Mouse (Mus musculus) embryonic facial prominence, embryonic 12.5 days (tissue): ENCODE measurements around the gene Gpr156. TPM values are rescaled to one million over a fixed set of nuclear protein-coding genes. Genes with fewer than 3 reads are reported as not detected.

ENCODE experiments used
- ATAC-seq: fragments of 200-750 bp; cut with Nextera tagmentation; 2 replicates; pipeline ENCODE4 v1.8.0; 2017; ENCODE audit not compliant: insufficient number of reproducible peaks, insufficient read depth, low FRiP score, low TSS enrichment
- H3K27ac ChIP-seq: fragments of 300-500 bp; sonication (generic); 2 replicates; pipeline ENCODE4 v1.5.1; 2016; ENCODE audit warnings: mild to moderate bottlenecking
- H3K27me3 ChIP-seq: fragments of 300-500 bp; sonication (generic); 2 replicates; pipeline ENCODE4 v1.6.1; 2016; ENCODE audit warnings: mild to moderate bottlenecking, moderate library complexity
- H3K36me3 ChIP-seq: fragments of 300-500 bp; sonication (generic); 2 replicates; pipeline ENCODE4 v1.6.1; 2016; ENCODE audit warnings: mild to moderate bottlenecking
- H3K4me1 ChIP-seq: fragments of 300-500 bp; sonication (generic); 2 replicates; pipeline ENCODE4 v1.6.1; 2016
- H3K4me2 ChIP-seq: fragments of 300-500 bp; sonication (generic); replicated peaks from 2 replicates; pipeline ENCODE4 v1.6.1; 2016; ENCODE audit warnings: mild to moderate bottlenecking, moderate library complexity
- H3K4me3 ChIP-seq: fragments of 300-500 bp; sonication (generic); 2 replicates; pipeline ENCODE4 v1.5.1; 2016; ENCODE audit warnings: mild to moderate bottlenecking
- H3K9ac ChIP-seq: fragments of 300-500 bp; sonication (generic); 2 replicates; pipeline ENCODE4 v1.6.1; 2016; ENCODE audit warnings: mild to moderate bottlenecking, moderate library complexity
- H3K9me3 ChIP-seq: fragments of 300-500 bp; sonication (generic); 2 replicates; pipeline ENCODE4 v1.6.1; 2016; ENCODE audit warnings: mild to moderate bottlenecking, moderate library complexity
- WGBS: fragments of 180-500 bp; shearing (Covaris S2); methylation state at CpG from one replicate; pipeline ENCODE4 v1.1.7; 2016; 5-methylcytosine and 5-hydroxymethylcytosine counted together
- polyA plus RNA-seq: library from polyadenylated mRNA; unstranded; fragments of >200 nt; fragmentation: Nextera tagmentation; extraction: Ambion mirVana; gene quantifications from 2 replicates; pipeline ENCODE4 v1.2.1, GENCODE M21; 2016

Gpr156 gene
- polyA plus RNA-seq, 1 experiment from 2014 or later, result 1.5 TPM

DNA sequence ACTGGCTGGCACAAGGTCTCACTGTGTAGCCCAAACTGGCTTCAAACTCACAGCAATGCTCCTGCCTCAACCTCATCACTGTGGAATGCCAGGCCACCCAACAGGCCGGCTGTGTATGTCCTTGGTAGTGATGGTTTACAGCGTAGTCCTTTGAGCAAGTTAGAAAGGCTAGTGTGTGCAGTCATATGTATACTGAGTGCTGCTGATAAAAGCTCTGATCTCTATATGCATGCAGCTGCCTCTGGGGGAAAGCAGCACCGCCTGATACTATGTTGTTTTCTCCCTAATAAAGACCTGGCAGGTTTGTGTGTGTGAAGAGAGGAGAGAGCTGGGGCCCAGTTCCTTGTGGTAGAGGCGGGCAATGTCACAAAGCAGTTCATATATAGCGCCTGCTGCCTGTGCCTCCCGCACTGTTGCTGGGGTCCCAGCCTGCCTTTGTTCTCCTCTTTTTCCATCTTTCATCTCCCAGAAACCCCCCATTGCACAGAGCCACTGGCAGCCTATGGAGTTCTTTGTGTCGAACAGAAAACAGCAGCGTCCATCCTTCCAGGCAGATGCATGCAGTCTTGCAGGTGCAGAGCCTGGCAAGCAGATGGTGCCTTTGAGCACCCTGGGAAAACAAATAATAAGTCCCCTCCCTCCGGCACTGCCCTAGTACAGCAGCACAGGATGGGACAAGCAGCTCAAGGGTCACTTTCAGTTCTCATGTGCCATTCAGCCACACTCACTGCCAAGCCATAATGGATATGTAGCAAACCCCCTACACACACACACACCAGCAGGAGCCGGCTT, 74.5 kb downstream of the Gpr156 start:
- Histone ChIP-seq H3K4me3 (no peak overlapping the region), H3K36me3 (no peaks in the 10 kb centered on the region), H3K4me1 (peaks cover 11% of the 10 kb centered on the region; the same call in 1 of the 2 replicates), H3K27ac (peak overlapping the region; percentile 25; the same call in 1 of the 2 replicates), H3K9me3 (no peaks in the 10 kb centered on the region), H3K9ac (no peak overlapping the region), H3K27me3 (no peaks in the 10 kb centered on the region), H3K4me2 (no peak overlapping the region)
- 55% methylated on average over 10 of the region's 10 CpGs for WGBS
- peak; percentile 37; the same call in 1 of the 2 replicates for ATAC-seq

DNA sequence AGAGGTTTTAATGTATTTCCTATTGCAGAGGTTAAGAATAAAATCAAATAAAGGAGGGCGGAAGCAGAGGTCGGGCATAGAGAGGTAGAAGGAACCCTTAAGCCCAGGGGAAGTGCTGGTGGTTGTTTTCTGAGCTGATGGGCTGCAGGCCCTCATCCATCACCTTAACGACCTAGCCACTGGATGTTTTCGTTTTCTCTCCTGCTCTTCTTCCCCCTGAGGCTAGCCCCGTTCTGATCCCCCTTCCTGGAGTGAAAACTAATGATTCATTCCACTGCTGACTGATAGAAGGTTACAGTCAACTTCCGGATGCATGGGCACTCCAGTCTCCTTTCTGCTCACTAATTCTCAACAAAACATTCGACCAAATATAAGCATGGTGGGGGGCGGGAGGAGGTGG, 76.5 kb downstream of the Gpr156 start:
- Histone ChIP-seq H3K4me3 (no peak overlapping the region), H3K4me2 (no peak overlapping the region), H3K9me3 (no peaks in the 10 kb centered on the region), H3K9ac (no peak overlapping the region), H3K36me3 (no peaks in the 10 kb centered on the region), H3K27ac (no peak overlapping the region), H3K27me3 (no peaks in the 10 kb centered on the region), H3K4me1 (peaks cover 11% of the 10 kb centered on the region; the same call in 1 of the 2 replicates)
- ATAC-seq, result no peak
- WGBS, result 28% methylated on average over 8 of the region's 8 CpGs

DNA sequence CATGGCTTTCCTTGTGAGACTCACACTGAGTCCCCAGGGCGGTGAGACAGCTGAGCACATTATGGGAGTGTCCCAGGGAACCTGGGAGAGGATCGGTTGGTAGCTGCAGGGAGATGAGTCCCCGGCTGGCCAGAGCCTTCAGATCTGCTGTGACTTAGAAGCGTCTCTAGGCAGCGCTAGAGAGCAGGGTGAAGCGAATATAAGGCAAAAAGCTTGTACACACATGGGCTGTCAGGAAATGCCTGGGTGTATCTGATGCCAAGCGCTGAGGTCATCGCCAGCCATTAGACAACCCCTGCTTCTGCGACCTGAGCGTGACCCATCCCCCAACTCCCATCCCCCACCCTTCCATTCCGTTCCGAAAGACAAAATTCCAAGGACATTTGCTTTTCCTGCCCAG, 78.4 kb downstream of the Gpr156 start:
- no peaks in the 10 kb centered on the region for H3K27me3 ChIP-seq
- H3K9me3 ChIP-seq, result no peaks in the 10 kb centered on the region
- H3K9ac ChIP-seq, result no peak overlapping the region
- H3K4me2 ChIP-seq, result peak overlapping the region; percentile 24; the same call in 1 of the 2 replicates
- H3K36me3 ChIP-seq, result no peaks in the 10 kb centered on the region
- ATAC-seq, result no peak
- 0 out of 2 replicates have a peak overlapping the region, but pooled peaks have one; percentile 30 for H3K27ac ChIP-seq
- WGBS, result 7% methylated on average over 12 of the region's 12 CpGs
- no peak overlapping the region for H3K4me3 ChIP-seq
- peaks cover 7% of the 10 kb centered on the region; the same call in 1 of the 2 replicates for H3K4me1 ChIP-seq

DNA sequence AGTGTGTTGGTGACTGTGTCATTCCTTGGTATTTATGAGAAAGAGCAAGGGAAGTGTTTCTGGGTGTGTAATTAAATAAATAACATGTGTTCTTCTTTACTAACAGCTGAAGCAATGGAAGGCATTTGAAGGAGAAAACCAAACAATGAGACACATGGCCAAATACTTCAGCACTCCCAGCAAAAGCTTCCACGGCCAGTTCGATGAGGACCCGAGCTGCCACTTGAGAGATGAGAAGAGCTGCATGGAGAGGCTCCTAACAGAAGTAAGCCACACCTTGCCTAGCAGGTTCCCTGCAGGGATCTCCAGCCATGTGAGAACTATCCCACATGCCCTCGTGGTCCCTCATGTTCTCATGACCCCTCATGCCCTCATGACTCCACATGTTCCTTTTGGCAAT, 81.5 kb downstream of the Gpr156 start:
- no peak overlapping the region for H3K4me3 ChIP-seq
- no peak overlapping the region for H3K4me2 ChIP-seq
- no peaks in the 10 kb centered on the region for H3K36me3 ChIP-seq
- H3K27ac ChIP-seq, result no peak overlapping the region
- no peak overlapping the region for H3K9ac ChIP-seq
- WGBS, result 64% methylated on average over 4 of the region's 4 CpGs
- H3K4me1 ChIP-seq, result peaks cover 7% of the 10 kb centered on the region; the same call in 1 of the 2 replicates
- H3K9me3 ChIP-seq, result no peaks in the 10 kb centered on the region
- no peaks in the 10 kb centered on the region for H3K27me3 ChIP-seq
- ATAC-seq, result no peak

DNA sequence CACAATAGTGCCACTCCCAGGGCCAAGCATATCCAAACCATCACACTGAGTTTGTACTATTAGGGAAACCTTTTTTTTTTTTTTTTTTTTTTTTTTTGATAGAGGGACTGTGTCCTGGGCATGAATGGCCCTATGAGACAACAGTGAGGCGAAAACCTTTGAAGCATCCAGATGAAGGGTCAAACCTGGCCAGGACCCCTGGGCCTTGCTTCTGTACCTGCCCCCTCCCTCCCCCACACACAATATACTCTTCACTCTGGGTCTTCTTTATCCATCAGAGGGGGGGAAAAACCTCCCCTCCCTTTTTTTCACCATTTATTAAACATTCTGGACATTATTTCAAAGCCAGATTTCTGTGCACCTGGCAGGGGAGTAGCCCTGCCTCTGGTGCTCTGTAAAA, 83.5 kb downstream of the Gpr156 start:
- no peak for ATAC-seq
- no peak overlapping the region for H3K27ac ChIP-seq

DNA sequence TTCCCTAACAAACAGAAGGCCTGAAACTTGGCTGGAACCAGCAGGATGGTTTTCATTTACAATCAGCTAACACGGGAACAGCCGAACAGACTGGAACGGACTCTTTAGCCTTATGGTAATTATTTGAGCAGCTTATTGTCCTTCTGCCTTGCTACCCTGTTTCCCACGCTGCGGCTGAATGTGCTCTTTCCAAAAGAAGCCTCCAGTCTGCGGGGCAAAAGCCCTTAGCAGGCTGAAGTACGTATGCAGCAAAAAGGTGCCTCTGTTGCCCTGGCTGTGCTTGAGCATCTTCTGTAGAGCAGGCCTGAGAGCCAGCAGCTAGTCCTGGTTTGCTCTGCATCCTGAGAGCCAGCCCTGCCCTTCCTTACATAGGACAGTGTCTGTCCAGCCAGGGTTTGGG, 83.9 kb downstream of the Gpr156 start:
- WGBS, result 36% methylated on average over 7 of the region's 7 CpGs
- Histone ChIP-seq H3K4me3 (no peak overlapping the region), H3K9me3 (no peaks in the 10 kb centered on the region), H3K36me3 (no peaks in the 10 kb centered on the region), H3K4me1 (no peaks in the 10 kb centered on the region), H3K9ac (no peak overlapping the region), H3K4me2 (no peak overlapping the region), H3K27ac (no peak overlapping the region), H3K27me3 (no peaks in the 10 kb centered on the region)
- ATAC-seq, result no peak

More for the DNA sequence above, 83.5 kb downstream of the Gpr156 start:
- no peaks in the 10 kb centered on the region for H3K27me3 ChIP-seq
- H3K36me3 ChIP-seq, result no peaks in the 10 kb centered on the region
- no peak overlapping the region for H3K9ac ChIP-seq
- 77% methylated on average over 1 of the region's 1 CpGs for WGBS
- no peak overlapping the region for H3K4me3 ChIP-seq
- H3K9me3 ChIP-seq, result no peaks in the 10 kb centered on the region
- H3K4me2 ChIP-seq, result no peak overlapping the region
- H3K4me1 ChIP-seq, result peaks cover 3% of the 10 kb centered on the region; the same call in 1 of the 2 replicates

DNA sequence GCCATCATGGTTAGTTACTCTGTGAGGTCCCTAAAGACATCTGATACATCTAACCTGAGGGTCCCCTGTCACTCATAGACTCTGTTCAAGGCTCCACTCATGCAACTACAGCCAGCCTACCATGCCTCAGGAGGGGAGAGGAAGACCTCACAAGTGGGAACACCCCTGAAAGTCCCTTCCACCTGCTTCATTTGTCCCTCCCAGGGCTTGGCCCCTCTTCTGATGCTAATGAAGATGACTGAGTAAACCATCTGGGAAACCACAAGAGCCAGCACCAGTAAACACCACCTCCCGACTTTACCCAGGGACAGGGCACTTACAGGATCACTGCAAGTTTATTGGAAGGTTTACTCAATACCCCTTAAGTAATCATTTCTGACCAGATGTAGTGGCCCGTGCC, 85.5 kb downstream of the Gpr156 start:
- no peaks in the 10 kb centered on the region for H3K9me3 ChIP-seq
- no peak overlapping the region for H3K27ac ChIP-seq
- H3K9ac ChIP-seq, result no peak overlapping the region
- no peaks in the 10 kb centered on the region for H3K27me3 ChIP-seq
- H3K4me1 ChIP-seq, result no peaks in the 10 kb centered on the region
- WGBS, result 48% methylated on average over 2 of the region's 2 CpGs
- H3K4me3 ChIP-seq, result no peak overlapping the region
- ATAC-seq, result no peak
- no peaks in the 10 kb centered on the region for H3K36me3 ChIP-seq
- no peak overlapping the region for H3K4me2 ChIP-seq

DNA sequence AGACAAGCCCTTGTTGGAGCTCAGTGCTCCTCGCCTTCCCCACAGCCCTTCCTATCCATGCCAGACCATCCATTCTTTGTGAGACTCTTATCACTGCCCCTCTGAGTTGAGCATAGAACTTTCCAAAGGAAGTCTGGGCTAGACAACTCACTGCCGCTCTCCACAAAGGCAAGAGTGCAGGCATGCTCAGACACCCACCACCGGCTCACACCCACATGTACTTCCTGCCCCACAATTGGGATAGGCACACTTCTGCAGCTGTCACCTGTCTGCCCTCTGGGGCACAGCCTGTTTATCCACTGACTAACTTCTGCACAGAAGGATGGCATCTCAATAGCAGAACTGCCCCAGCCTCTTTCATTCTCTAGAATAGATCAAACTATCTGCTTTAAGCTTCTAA, 86.2 kb downstream of the Gpr156 start:
- Histone ChIP-seq H3K4me3 (no peak overlapping the region), H3K27me3 (no peaks in the 10 kb centered on the region), H3K9me3 (no peaks in the 10 kb centered on the region), H3K27ac (no peak overlapping the region), H3K36me3 (no peaks in the 10 kb centered on the region), H3K4me2 (no peak overlapping the region), H3K9ac (no peak overlapping the region), H3K4me1 (no peaks in the 10 kb centered on the region)
- WGBS, result 77% methylated on average over 3 of the region's 3 CpGs
- no peak for ATAC-seq

DNA sequence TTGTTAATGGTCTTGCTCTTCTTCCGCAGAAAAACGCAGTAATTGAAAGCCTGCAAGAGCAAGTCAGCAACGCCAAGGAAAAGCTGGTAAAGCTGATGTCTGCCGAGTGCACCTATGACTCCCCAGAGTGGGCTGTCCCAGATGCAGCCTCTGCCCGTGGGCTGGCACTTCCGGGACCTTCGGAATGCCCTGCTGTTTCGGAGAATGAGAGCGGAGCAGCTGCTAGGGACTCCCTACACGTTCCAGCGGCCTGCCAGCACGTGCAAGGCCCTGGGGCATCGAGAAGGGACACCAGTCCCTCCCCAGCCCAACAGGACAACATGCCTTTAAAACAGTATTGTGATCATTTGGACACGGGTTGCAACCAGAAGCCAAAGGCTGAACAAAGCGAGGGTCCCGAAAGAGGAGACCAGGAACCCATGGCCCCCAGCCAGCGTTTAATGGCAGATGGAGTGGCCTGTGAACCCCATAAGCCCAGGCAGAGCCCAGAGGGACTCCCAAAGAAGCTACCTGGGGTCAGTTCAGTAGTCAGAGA, 88.3 kb downstream of the Gpr156 start:
- H3K4me3 ChIP-seq, result no peak overlapping the region
- no peak for ATAC-seq
- H3K27ac ChIP-seq, result no peak overlapping the region
- H3K9me3 ChIP-seq, result no peaks in the 10 kb centered on the region
- no peaks in the 10 kb centered on the region for H3K36me3 ChIP-seq
- H3K27me3 ChIP-seq, result no peaks in the 10 kb centered on the region
- no peaks in the 10 kb centered on the region for H3K4me1 ChIP-seq
- H3K4me2 ChIP-seq, result no peak overlapping the region
- WGBS, result 87% methylated on average over 17 of the region's 17 CpGs
- no peak overlapping the region for H3K9ac ChIP-seq

DNA sequence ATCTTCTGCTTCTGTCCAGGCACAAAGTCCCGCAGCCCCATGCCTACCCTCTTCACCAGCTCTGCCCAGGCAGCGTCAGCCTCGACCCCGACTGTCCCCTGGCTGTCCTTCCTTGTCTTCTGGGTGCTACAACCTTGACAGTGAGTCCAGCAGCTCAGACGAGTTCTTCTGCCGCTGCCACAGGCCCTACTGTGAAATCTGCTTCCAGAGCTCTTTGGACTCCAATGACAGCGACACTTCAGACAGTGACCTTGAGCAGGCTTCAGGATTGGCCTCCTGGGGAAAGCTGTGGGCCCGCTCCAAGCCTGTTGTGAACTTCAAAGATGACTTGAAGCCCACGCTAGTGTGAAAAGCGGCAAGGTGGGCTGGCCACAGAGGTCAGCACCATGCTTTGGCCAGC, 89.2 kb downstream of the Gpr156 start:
- Histone ChIP-seq H3K36me3 (no peaks in the 10 kb centered on the region), H3K4me2 (no peak overlapping the region), H3K9ac (no peak overlapping the region), H3K27me3 (no peaks in the 10 kb centered on the region), H3K27ac (no peak overlapping the region), H3K4me1 (no peaks in the 10 kb centered on the region), H3K9me3 (no peaks in the 10 kb centered on the region), H3K4me3 (no peak overlapping the region)
- WGBS, result 90% methylated on average over 10 of the region's 10 CpGs
- no peak for ATAC-seq

DNA sequence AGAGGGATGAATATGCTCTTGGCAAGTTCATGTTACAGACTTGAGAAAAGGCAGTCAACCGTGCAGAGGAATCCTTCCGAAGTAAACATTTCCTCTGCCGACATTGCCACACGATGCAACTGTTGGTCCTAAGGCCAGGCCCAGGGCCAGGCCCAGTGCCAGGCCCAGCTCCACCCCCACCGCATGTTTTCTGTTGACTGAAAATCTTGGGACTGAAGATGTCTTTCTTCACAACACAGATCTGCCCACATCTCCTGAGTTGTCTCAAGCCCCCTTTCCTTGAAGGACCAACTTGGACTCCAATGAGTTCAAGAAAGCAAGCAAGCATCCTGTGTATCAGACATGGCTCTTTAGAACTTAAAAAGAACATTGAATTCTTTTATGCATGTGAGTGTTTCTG, 92.1 kb downstream of the Gpr156 start:
- ATAC-seq, result no peak
- Histone ChIP-seq H3K9ac (no peak overlapping the region), H3K36me3 (no peaks in the 10 kb centered on the region), H3K27me3 (no peaks in the 10 kb centered on the region), H3K9me3 (no peaks in the 10 kb centered on the region), H3K27ac (no peak overlapping the region), H3K4me3 (no peak overlapping the region), H3K4me2 (no peak overlapping the region), H3K4me1 (no peaks in the 10 kb centered on the region)
- WGBS, result 85% methylated on average over 5 of the region's 5 CpGs
